Mouse (Mus musculus) stomach, embryonic 15.5 days (tissue): ENCODE results near the gene Dzip1l. TPM values are rescaled to one million over a fixed set of nuclear protein-coding genes. Genes with fewer than 3 reads are reported as not detected.

Source experiments
- ATAC-seq: fragments of 200-750 bp; cut with Nextera tagmentation; 2 replicates; pipeline ENCODE4 v1.8.0; 2017; ENCODE audit warnings: low read depth, moderate number of reproducible peaks, moderate TSS enrichment; ENCODE audit not compliant: insufficient read depth, low FRiP score
- H3K27ac ChIP-seq: fragments of 300-500 bp; sonication (generic); 2 replicates; pipeline ENCODE4 v1.5.1; 2015; ENCODE audit warnings: mild to moderate bottlenecking, inconsistent platforms
- H3K27me3 ChIP-seq: fragments of 300-500 bp; sonication (generic); replicated peaks from 2 replicates; pipeline ENCODE4 v1.6.1; 2015; ENCODE audit warnings: inconsistent platforms
- H3K36me3 ChIP-seq: fragments of 300-500 bp; sonication (generic); 2 replicates; pipeline ENCODE4 v1.6.1; 2015; ENCODE audit warnings: inconsistent platforms
- H3K4me1 ChIP-seq: fragments of 300-500 bp; sonication (generic); 2 replicates; pipeline ENCODE4 v1.6.1; 2015; ENCODE audit warnings: inconsistent platforms
- H3K4me2 ChIP-seq: fragments of 300-500 bp; sonication (generic); 2 replicates; pipeline ENCODE4 v1.6.1; 2015; ENCODE audit warnings: mild to moderate bottlenecking, inconsistent platforms
- H3K4me3 ChIP-seq: fragments of 300-500 bp; sonication (generic); replicated peaks from 2 replicates; pipeline ENCODE4 v1.5.1; 2015; ENCODE audit warnings: inconsistent platforms
- H3K9ac ChIP-seq: fragments of 300-500 bp; sonication (generic); 2 replicates; pipeline ENCODE4 v1.6.1; 2015; ENCODE audit warnings: inconsistent platforms
- H3K9me3 ChIP-seq: fragments of 300-500 bp; sonication (generic); 2 replicates; pipeline ENCODE4 v1.6.1; 2016; ENCODE audit warnings: inconsistent platforms
- WGBS: fragments of 180-500 bp; shearing (Covaris S2); methylation state at CpG from one replicate; pipeline ENCODE4 v1.1.7; 2015; 5-methylcytosine and 5-hydroxymethylcytosine counted together
- polyA plus RNA-seq: library from polyadenylated mRNA; unstranded; fragments of >200 nt; fragmentation: Nextera tagmentation; extraction: Ambion mirVana; gene quantifications from 2 replicates; pipeline ENCODE4 v1.2.1, GENCODE M21; 2015

Gene Dzip1l
- polyA plus RNA-seq, 1 experiment from 2014 or later: 17.6 TPM

DNA sequence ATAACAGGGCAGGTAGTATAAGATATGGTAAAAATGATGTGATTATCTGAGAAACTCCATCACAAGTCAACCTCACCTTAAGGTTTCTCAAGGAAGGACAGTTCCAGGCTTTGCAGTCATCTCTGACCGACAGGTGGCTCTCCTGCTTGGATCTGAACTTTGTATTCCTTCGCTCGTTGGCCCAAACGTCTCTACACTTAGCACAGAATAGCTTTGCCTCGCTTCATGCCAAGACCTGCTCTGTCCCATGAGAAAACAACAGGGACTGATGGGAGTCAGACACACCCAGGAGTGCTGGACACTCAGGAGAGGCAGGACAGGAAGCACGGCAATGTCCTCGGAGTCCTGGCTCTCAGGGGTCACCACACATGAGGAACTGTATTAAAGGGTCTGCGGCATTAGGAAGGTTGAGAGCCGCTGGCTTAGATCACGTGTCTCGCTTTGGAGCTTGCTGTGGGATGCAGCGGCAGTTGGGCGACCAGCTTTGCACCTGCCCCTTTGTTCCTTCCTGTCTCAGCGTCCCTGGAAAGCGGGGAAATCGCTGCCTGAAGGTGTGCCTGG, 32.4 kb downstream of the Dzip1l start:
- no peak overlapping the region for H3K9ac ChIP-seq
- H3K27me3 ChIP-seq: no peaks in the 10 kb centered on the region
- H3K27ac ChIP-seq: no peak overlapping the region
- H3K4me3 ChIP-seq: no peak overlapping the region
- H3K4me2 ChIP-seq: no peak overlapping the region
- H3K9me3 ChIP-seq: no peaks in the 10 kb centered on the region
- no peak for ATAC-seq
- peaks cover 19% of the 10 kb centered on the region for H3K36me3 ChIP-seq
- whole genome bisulfite sequencing: 67% methylated on average over 16 of the region's 16 CpGs
- H3K4me1 ChIP-seq: no peaks in the 10 kb centered on the region

DNA sequence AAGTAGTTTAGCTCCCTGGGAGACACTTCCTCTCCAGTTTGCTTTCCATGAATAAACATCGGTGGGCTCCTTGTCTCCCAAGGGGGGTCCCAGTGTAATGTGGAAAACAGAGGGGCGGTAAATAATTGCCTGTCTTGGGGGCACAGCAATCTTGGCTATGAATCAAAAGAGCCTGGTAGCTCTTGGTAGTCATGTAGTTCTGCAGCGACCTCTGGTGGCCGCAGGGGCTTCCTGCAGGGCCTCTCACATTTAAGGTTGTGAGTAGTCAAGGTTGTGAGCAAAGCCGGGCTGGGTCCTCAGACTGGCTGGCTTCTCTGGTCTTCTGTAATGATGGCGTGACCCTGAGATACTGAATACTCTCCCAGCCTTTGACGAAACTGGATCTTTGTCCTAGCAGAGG, 33.1 kb downstream of the Dzip1l start:
- H3K4me2 ChIP-seq: no peak overlapping the region
- no peak overlapping the region for H3K4me3 ChIP-seq
- no peaks in the 10 kb centered on the region for H3K9me3 ChIP-seq
- ATAC-seq: no peak
- H3K27me3 ChIP-seq: no peaks in the 10 kb centered on the region
- WGBS: 30% methylated on average over 7 of the region's 7 CpGs
- no peak overlapping the region for H3K9ac ChIP-seq
- H3K4me1 ChIP-seq: no peaks in the 10 kb centered on the region
- no peak overlapping the region for H3K27ac ChIP-seq
- peaks cover 18% of the 10 kb centered on the region for H3K36me3 ChIP-seq

- no peak overlapping the region for H3K4me3 ChIP-seq
- no peak for ATAC-seq
- no peak overlapping the region for H3K4me2 ChIP-seq
- H3K27ac ChIP-seq: no peak overlapping the region
- H3K27me3 ChIP-seq: no peaks in the 10 kb centered on the region
- WGBS: 88% methylated on average over 10 of the region's 10 CpGs
- peaks cover 22% of the 10 kb centered on the region for H3K36me3 ChIP-seq
- no peaks in the 10 kb centered on the region for H3K4me1 ChIP-seq
- H3K9me3 ChIP-seq: no peaks in the 10 kb centered on the region
- H3K9ac ChIP-seq: no peak overlapping the region
These were observed 33.6 kb downstream of the Dzip1l start for GRCm38 (mm10) chr9:99662887-99663286.

GRCm38 (mm10) chr9:99667596-99667995, 38.3 kb downstream of the Dzip1l start:
- Histone ChIP-seq H3K4me2 (no peak overlapping the region), H3K9ac (no peak overlapping the region), H3K9me3 (no peaks in the 10 kb centered on the region), H3K27ac (no peak overlapping the region), H3K4me1 (no peaks in the 10 kb centered on the region), H3K4me3 (no peak overlapping the region), H3K27me3 (no peaks in the 10 kb centered on the region), H3K36me3 (peaks cover 36% of the 10 kb centered on the region)
- ATAC-seq: no peak
- WGBS: 82% methylated on average over 8 of the region's 8 CpGs

DNA sequence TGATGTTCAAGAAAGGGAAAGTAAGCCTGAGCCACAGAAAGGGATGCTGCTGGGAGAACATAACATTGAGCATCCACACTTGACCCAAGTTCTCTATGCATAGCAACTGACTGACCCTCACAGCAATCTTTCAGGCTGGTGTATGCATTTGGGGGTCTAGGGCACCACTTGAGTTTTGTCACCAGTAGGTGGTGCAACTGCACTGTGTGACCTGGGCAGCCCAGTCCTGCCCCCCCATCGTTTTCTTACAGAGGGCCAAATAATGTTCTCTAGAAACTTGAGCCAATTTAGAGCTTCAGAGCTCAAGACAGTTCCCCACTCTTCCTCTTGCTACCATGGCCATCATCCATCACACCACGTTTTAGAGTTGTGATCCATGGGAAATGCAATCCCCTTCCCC, 42.3 kb downstream of the Dzip1l start:
- Histone ChIP-seq H3K4me3 (no peak overlapping the region), H3K4me2 (no peak overlapping the region), H3K9me3 (no peaks in the 10 kb centered on the region), H3K27me3 (no peaks in the 10 kb centered on the region), H3K27ac (no peak overlapping the region), H3K4me1 (no peaks in the 10 kb centered on the region), H3K9ac (no peak overlapping the region), H3K36me3 (peaks cover 21% of the 10 kb centered on the region)
- no peak for ATAC-seq
- 40% methylated on average over 2 of the region's 2 CpGs for WGBS

DNA sequence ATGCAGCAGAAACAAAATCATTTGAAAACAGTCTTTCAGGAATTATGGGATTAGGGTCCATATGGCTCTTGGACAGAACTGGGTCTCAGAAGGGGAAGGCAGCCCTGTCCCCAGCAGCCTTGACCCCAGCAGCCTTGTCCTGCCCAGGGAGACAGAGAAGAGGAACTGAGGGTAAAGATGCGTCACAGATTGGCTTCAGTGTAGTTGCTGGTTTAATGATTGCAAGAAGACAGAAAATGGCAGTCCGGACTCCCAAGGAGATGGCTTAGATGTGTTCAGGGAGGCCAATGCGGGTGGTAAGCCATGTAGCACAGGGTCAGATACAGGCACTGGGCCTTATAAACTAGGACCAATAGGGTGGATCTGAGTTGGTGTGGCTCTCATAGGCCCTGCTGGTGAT, 46.4 kb downstream of the Dzip1l start:
- H3K4me3 ChIP-seq: no peak overlapping the region
- H3K9ac ChIP-seq: no peak overlapping the region
- no peak for ATAC-seq
- 84% methylated on average over 3 of the region's 3 CpGs for WGBS
- no peak overlapping the region for H3K4me2 ChIP-seq
- H3K27ac ChIP-seq: no peak overlapping the region
- no peaks in the 10 kb centered on the region for H3K27me3 ChIP-seq
- H3K4me1 ChIP-seq: no peaks in the 10 kb centered on the region
- H3K9me3 ChIP-seq: no peaks in the 10 kb centered on the region
- H3K36me3 ChIP-seq: no peaks in the 10 kb centered on the region

DNA sequence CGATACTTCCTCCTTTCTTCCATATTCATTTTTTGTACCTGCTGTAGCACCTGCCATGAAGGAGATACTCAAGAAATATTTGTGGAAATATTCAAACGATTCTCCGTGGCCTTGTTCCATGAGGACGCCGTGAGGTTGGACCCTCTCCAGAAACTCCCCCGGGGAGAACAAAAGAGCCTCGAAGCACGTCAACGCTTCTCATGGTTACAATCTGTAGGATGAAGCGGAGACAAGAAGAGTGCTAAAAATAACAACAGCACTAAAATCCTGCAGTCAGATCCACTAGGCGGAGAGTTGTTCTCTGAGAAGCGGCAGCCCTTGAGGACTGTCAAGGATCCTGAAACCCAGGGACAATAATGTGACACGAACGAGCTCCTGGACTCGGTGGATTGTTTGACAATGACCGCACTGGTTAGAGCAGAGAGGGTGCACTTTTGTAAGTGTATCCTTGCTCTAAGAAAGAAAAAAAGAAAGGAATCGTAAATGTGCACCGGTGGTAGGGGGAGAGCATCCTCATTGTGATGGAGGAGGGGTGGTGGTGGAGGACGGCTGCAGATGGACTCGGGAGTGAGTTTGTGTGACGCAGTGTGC, 52.8 kb downstream of the Dzip1l start:
- 80% methylated on average over 21 of the region's 21 CpGs for WGBS
- no peak for ATAC-seq
- H3K9ac ChIP-seq: no peak overlapping the region
- H3K4me2 ChIP-seq: no peak overlapping the region
- H3K27me3 ChIP-seq: no peaks in the 10 kb centered on the region
- H3K4me1 ChIP-seq: no peaks in the 10 kb centered on the region
- no peaks in the 10 kb centered on the region for H3K9me3 ChIP-seq
- H3K27ac ChIP-seq: no peak overlapping the region
- H3K36me3 ChIP-seq: no peaks in the 10 kb centered on the region
- no peak overlapping the region for H3K4me3 ChIP-seq

DNA sequence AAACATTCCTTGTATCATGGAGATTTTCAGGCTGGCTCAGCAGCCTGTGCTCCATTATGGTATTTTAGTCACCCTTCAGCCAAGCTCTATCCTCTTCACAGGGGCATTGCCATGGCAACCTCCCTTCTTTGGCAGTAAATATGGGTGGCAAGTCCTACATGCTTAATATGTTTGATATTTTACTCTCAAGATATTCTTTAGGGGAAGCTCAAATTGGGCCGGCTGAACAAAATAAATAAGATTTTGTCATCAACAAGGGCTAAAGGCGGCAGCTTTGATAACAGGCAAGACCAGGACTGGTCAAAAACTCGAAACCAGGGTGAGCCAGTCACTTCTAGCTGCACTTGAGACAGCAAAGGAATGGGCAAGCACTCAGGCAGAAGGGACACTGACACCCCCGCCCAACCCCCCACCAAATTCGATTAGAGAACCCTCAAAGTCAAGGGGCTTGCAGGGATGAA, 55.8 kb downstream of the Dzip1l start:
- ATAC-seq: no peak
- Histone ChIP-seq H3K4me2 (no peak overlapping the region), H3K27ac (no peak overlapping the region), H3K9ac (no peak overlapping the region), H3K9me3 (no peaks in the 10 kb centered on the region), H3K4me3 (no peak overlapping the region), H3K27me3 (no peaks in the 10 kb centered on the region), H3K4me1 (no peaks in the 10 kb centered on the region), H3K36me3 (no peaks in the 10 kb centered on the region)
- 57% methylated on average over 5 of the region's 5 CpGs for WGBS

DNA sequence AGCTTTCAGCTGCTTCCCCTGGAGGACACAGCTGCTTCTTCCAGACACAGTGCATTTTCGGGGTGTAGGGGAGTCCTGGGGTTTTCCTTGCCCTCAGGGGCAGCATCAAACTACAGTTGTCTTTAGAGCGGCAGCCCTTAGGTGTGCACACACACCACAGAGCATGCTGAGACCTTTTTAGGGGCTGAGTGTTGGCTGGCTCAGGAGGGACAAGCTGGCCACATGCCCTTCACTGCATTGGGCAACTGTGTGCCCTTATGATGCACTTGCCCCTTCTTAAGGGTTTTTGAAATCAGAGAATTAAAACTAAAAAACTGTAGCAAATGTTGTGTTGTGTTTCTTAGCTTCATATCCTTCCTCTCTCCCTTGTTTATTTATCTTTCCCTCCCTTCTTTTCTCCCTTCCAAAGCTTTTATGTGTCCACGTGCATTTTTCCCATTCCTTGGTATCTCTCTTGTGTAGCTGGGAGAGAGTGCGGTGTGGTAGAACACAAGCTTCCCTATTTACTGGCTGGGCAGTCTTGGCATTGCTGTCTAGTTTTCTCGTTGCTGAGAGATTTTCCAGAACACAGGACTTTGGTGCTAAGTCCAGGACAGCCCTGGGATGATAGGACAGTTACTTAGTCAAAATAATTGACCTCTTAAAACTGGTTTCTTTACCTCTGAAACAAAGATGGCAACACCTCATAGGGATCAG, 56.4 kb downstream of the Dzip1l start:
- no peak overlapping the region for H3K27ac ChIP-seq
- no peak overlapping the region for H3K4me2 ChIP-seq
- no peak overlapping the region for H3K9ac ChIP-seq
- no peaks in the 10 kb centered on the region for H3K36me3 ChIP-seq
- no peaks in the 10 kb centered on the region for H3K27me3 ChIP-seq
- H3K4me1 ChIP-seq: no peaks in the 10 kb centered on the region
- 67% methylated on average over 5 of the region's 5 CpGs for WGBS
- no peak overlapping the region for H3K4me3 ChIP-seq
- no peak for ATAC-seq
- H3K9me3 ChIP-seq: no peaks in the 10 kb centered on the region

- WGBS: 93% methylated on average over 5 of the region's 5 CpGs
- ATAC-seq: no peak
- Histone ChIP-seq H3K4me1 (no peaks in the 10 kb centered on the region), H3K27me3 (no peaks in the 10 kb centered on the region), H3K36me3 (no peaks in the 10 kb centered on the region), H3K9me3 (no peaks in the 10 kb centered on the region), H3K4me3 (no peak overlapping the region), H3K27ac (no peak overlapping the region), H3K4me2 (no peak overlapping the region), H3K9ac (no peak overlapping the region)
These were observed 60.5 kb downstream of the Dzip1l start for GRCm38 (mm10) chr9:99689796-99690195.

DNA sequence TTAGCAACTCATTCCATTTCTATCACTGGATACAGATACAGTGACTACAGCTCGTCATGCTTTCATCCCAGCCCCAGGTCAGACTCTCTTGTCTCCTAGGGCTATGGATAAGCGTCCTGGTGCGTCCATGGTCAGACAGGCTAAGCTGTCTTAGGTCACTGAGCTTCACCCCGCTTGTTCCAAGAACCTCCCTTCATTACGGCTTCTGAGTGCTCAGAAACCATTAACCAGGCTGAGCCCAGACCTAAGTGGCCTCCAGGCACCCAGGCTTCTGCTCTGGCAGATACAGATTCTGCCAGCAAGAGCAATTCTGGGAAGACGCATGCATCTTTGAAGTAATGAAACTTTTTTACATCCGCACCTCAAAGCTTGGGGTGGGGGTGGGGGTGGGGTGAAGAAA, 61.1 kb downstream of the Dzip1l start:
- Histone ChIP-seq H3K27me3 (no peaks in the 10 kb centered on the region), H3K4me1 (no peaks in the 10 kb centered on the region), H3K36me3 (no peaks in the 10 kb centered on the region), H3K9me3 (no peaks in the 10 kb centered on the region), H3K4me2 (no peak overlapping the region), H3K9ac (no peak overlapping the region), H3K27ac (no peak overlapping the region), H3K4me3 (no peak overlapping the region)
- 79% methylated on average over 7 of the region's 7 CpGs for WGBS
- no peak for ATAC-seq

DNA sequence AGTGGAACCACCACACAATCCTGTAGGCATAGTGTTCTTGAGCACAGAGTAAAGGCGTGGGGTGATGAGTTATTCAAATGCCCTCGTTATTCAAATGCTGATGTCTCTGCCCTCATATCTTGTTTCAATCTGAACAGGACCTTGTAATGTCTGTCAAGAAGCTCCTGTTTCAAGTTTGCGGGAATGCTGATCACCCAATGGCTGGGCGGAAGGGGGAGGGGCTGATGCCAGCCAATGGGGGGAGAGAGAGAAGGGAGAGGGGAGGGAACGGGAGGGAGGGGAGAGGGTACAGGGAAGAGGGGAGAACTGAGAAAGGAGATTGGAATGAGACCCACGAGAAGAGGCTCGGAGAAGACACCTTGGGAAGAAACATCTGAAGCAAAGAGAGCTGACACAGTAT, 65.7 kb downstream of the Dzip1l start:
- Histone ChIP-seq H3K27ac (no peak overlapping the region), H3K9me3 (no peaks in the 10 kb centered on the region), H3K36me3 (no peaks in the 10 kb centered on the region), H3K4me2 (no peak overlapping the region), H3K4me3 (no peak overlapping the region), H3K4me1 (no peaks in the 10 kb centered on the region), H3K9ac (no peak overlapping the region), H3K27me3 (no peaks in the 10 kb centered on the region)
- no peak for ATAC-seq
- 59% methylated on average over 7 of the region's 7 CpGs for WGBS
